Mouse (Mus musculus): Measurements from ENCODE around the gene Dgki. TPM values are rescaled to one million over a fixed set of nuclear protein-coding genes. Genes with fewer than 3 reads are reported as not detected.

Dgki gene
- polyA plus RNA-seq, 1 experiment from 2014 or later: 7.1 TPM

DNA sequence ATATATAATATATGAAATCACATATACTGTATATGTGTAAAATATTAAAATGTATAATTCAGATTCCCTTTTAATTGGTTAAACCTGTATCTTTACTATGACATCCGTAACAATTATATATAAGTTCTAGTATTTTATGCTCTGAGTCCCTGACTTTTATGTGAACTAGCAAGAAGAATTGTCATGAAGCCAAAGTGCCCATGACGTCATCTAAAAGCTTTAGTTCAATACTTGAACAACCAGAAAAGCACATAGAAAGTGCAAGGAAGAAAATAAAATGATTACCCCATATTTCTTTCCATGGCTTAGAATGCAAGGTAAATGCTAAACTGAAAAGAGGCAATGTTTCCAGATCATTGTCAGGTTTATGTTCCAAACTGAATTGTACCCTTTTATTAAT, 269.6 kb downstream of the Dgki start:
- 0 out of 2 replicates have a peak, but pooled peaks cover 6% of the 10 kb centered on the region for H3K4me1 ChIP-seq
- H3K27me3 ChIP-seq (replicated peaks): no peaks in the 10 kb centered on the region
- ATAC-seq (ENCODE audit: low FRiP score): no peak
- no peak overlapping the region for H3K4me3 ChIP-seq (replicated peaks)
- no peaks in the 10 kb centered on the region for H3K9me3 ChIP-seq (replicated peaks)
- WGBS: 83% methylated on average over 2 of the region's 2 CpGs
- H3K27ac ChIP-seq (replicated peaks): no peak overlapping the region
- H3K4me2 ChIP-seq: no peak overlapping the region
- H3K9ac ChIP-seq (replicated peaks): no peak overlapping the region
- H3K36me3 ChIP-seq: peaks cover 12% of the 10 kb centered on the region

DNA sequence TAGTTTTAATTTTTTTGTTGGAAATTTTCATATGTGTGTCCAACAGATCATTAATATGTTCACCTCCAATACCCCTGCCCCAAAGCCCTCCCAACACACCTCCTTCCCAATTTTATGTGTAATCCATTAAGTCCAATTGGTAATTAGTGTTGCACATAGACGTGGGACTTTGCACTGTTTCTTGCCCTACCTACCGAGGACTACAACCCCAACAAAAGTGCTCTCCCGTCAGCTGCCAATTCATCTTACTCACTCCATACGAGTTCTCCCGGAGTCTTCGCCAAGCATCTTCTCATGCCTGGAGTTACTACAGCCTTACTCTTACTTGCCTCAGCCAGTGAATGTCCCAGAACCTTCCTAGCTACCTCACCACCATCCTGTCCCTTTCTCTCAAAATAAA, 271.1 kb downstream of the Dgki start:
- 0 out of 2 replicates have a peak, but pooled peaks cover 6% of the 10 kb centered on the region for H3K4me1 ChIP-seq
- no peak overlapping the region for H3K4me2 ChIP-seq
- H3K4me3 ChIP-seq (replicated peaks): no peak overlapping the region
- WGBS: 85% methylated on average over 6 of the region's 6 CpGs
- H3K36me3 ChIP-seq: peaks cover 12% of the 10 kb centered on the region
- H3K9me3 ChIP-seq (replicated peaks): no peaks in the 10 kb centered on the region
- no peak for ATAC-seq (ENCODE audit: low FRiP score)
- H3K27ac ChIP-seq (replicated peaks): no peak overlapping the region
- H3K27me3 ChIP-seq (replicated peaks): no peaks in the 10 kb centered on the region
- no peak overlapping the region for H3K9ac ChIP-seq (replicated peaks)

DNA sequence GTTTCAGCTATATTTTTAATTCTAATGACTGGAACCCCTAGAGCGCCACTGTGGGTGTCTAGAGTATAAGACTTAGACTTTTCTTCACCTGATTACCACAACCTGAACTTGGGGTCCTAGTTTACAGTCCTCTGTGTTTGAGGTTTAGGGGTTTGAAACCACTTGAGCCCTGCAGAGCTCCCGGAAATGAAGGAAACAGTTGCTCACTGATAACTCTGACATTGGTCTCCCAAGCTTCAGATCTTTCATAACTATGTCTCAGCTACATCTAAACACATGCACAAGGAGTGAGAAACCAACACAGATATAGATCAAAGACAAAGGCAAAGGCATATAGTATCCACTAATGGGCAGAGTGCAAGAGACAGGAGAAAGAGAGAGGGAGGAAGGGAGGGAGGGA, 271.7 kb downstream of the Dgki start:
- WGBS: 95% methylated on average over 2 of the region's 2 CpGs
- Histone ChIP-seq H3K4me3 (replicated peaks) (no peak overlapping the region), H3K4me1 (0 out of 2 replicates have a peak, but pooled peaks cover 6% of the 10 kb centered on the region), H3K27ac (replicated peaks) (no peak overlapping the region), H3K9ac (replicated peaks) (no peak overlapping the region), H3K27me3 (replicated peaks) (no peaks in the 10 kb centered on the region), H3K4me2 (no peak overlapping the region), H3K36me3 (peaks cover 12% of the 10 kb centered on the region), H3K9me3 (replicated peaks) (no peaks in the 10 kb centered on the region)
- ATAC-seq (ENCODE audit: low FRiP score): no peak

DNA sequence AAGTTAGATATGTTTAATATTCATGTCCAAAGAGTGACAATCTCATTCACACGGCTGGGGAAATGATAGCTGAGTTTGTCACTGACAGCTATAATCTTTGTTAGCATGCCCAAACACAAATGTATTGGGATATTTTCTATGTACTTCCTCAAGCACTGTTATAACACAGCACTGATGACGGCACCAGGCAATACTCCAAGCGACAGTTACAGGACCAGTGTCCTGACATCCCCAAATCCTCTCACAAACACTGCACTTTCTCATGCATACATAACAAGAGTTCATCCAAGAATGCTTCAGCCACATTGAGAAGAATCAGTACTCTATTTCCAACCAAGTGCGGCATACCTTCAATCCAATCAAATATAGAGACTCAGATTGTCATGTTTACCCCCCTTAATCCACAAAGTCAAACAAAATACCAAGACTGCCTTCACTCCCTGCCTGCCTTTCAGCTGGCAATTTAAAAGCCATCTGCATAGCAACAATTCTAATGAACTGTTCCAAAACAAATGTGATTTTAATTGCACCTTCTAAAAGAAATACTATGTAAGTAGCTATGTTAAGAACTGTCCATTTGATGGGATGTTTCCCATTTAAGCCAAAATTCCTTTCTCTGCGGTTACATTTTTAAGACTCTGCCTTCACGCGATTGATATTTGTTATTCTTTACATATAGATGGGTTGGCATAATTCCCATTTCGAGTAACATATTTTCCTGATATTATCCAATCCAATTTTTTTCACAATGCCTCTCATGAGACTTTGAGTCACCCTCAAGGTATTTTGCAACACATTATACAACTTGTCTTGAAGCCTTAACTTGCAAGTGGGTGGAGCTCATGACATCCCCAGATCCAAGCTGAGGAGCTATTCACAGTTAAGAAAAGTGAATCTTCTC, 273.4 kb downstream of the Dgki start:
- Histone ChIP-seq H3K36me3 (peaks cover 7% of the 10 kb centered on the region), H3K27ac (replicated peaks) (0 out of 2 replicates have a peak overlapping the region, but pooled peaks have one; percentile 13), H3K4me2 (no peak overlapping the region), H3K27me3 (replicated peaks) (no peaks in the 10 kb centered on the region), H3K4me1 (0 out of 2 replicates have a peak, but pooled peaks cover 6% of the 10 kb centered on the region), H3K4me3 (replicated peaks) (no peak overlapping the region), H3K9me3 (replicated peaks) (no peaks in the 10 kb centered on the region), H3K9ac (replicated peaks) (no peak overlapping the region)
- 79% methylated on average over 8 of the region's 8 CpGs for WGBS
- ATAC-seq (ENCODE audit: low FRiP score): no peak

DNA sequence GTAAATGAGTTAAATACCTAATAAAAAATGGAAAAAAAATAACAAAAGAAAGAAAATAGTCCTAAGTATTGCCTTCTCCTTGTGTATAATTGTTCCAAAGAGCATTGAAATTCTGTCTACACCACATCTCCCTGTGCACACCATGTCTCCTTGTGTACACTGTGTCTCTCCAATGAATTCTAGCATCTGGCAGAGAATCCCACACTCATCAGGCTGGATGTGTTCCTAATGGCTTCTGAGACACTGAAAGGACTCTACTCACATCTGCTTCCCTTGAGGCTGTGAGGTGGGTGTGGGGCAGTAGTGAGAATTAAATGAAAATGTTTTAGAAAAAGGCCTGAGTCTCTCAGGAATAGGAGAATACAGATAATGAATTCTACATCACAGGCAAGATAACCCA, 283.9 kb downstream of the Dgki start:
- ATAC-seq (ENCODE audit: low FRiP score): 0 out of 2 replicates have a peak, but pooled peaks have one; percentile 55

DNA sequence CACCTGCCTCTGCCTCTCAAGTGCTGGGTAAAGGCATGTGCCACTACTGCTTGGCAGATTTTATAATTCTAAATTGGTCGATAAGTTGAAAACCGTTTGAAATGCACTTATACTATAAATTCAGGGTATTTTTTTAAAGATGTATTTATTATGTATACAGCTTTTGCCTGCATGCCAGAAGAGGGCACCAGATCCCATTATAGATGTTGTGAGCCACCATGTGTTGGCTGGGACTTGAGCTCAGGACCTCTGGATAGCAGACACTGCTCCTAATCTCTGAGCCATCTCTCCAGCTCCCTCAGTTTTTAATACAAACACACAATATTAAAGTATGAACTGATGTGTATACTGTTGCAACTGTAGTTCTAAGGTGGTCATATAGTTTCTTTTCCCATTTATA, 288.4 kb downstream of the Dgki start:
- no peaks in the 10 kb centered on the region for H3K9me3 ChIP-seq (replicated peaks)
- no peaks in the 10 kb centered on the region for H3K36me3 ChIP-seq
- 94% methylated on average over 2 of the region's 2 CpGs for WGBS
- ATAC-seq (ENCODE audit: low FRiP score): no peak
- H3K9ac ChIP-seq (replicated peaks): no peak overlapping the region
- no peak overlapping the region for H3K27ac ChIP-seq (replicated peaks)
- no peaks in the 10 kb centered on the region for H3K27me3 ChIP-seq (replicated peaks)
- H3K4me3 ChIP-seq (replicated peaks): no peak overlapping the region
- 0 out of 2 replicates have a peak, but pooled peaks cover 7% of the 10 kb centered on the region for H3K4me1 ChIP-seq
- no peak overlapping the region for H3K4me2 ChIP-seq

More for the DNA sequence above, 283.9 kb downstream of the Dgki start:
- peak overlapping the region; percentile 39 for H3K27ac ChIP-seq (replicated peaks)
- no peaks in the 10 kb centered on the region for H3K27me3 ChIP-seq (replicated peaks)
- no peaks in the 10 kb centered on the region; the same call in 1 of the 2 replicates for H3K36me3 ChIP-seq
- no peak overlapping the region for H3K4me2 ChIP-seq
- no peak overlapping the region for H3K4me3 ChIP-seq (replicated peaks)
- H3K4me1 ChIP-seq: 0 out of 2 replicates have a peak, but pooled peaks cover 8% of the 10 kb centered on the region
- no peak overlapping the region for H3K9ac ChIP-seq (replicated peaks)
- no peaks in the 10 kb centered on the region for H3K9me3 ChIP-seq (replicated peaks)

DNA sequence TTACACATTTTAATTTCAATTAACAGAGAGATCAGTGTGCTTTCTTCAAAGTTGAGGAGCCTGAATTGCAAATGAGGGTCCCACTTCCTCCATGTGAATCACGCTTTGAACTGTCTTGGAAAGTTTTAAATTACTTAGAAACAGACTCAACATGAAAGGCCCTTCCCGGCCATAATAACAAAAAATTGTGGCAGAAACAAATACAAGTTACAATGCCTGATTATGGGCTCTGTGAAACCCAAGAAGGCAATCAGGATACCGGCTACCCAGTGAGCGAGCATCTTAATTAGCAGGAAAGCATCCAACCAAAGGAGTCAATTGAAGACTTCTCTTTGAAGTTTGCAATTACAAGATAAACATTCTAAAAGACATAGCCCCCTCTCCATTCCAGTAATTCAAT, 292.4 kb downstream of the Dgki start:
- no peaks in the 10 kb centered on the region for H3K27me3 ChIP-seq (replicated peaks)
- no peak overlapping the region for H3K27ac ChIP-seq (replicated peaks)
- no peaks in the 10 kb centered on the region for H3K36me3 ChIP-seq
- 0 out of 2 replicates have a peak, but pooled peaks cover 4% of the 10 kb centered on the region for H3K4me1 ChIP-seq
- H3K9ac ChIP-seq (replicated peaks): no peak overlapping the region
- WGBS: 17% methylated on average over 4 of the region's 4 CpGs
- H3K9me3 ChIP-seq (replicated peaks): no peaks in the 10 kb centered on the region
- no peak overlapping the region for H3K4me3 ChIP-seq (replicated peaks)
- H3K4me2 ChIP-seq: no peak overlapping the region
- no peak for ATAC-seq (ENCODE audit: low FRiP score)

DNA sequence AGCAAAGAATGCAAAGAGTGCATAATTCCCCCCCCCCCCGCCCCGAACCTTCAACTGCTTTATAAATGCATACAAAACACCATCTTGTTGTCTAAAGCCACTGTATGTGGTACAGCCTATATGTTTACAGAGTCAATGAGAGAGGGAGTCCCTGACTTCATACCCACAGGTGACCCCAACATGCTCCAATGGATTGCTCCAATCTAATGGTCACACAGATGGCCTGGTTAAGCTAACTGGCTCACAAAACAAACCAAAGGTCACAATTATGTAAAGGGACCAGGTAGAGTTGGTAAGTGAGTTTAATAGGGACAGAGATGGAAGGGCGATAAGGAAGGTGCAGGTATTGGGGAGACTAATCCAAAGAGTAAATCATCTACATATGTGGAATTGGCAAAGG, 295.1 kb downstream of the Dgki start:
- 91% methylated on average over 3 of the region's 3 CpGs for WGBS
- no peak overlapping the region for H3K4me2 ChIP-seq
- 0 out of 2 replicates have a peak, but pooled peaks cover 6% of the 10 kb centered on the region for H3K4me1 ChIP-seq
- H3K4me3 ChIP-seq (replicated peaks): no peak overlapping the region
- H3K27ac ChIP-seq (replicated peaks): no peak overlapping the region
- H3K27me3 ChIP-seq (replicated peaks): no peaks in the 10 kb centered on the region
- no peaks in the 10 kb centered on the region for H3K36me3 ChIP-seq
- H3K9ac ChIP-seq (replicated peaks): no peak overlapping the region
- no peak for ATAC-seq (ENCODE audit: low FRiP score)
- no peaks in the 10 kb centered on the region for H3K9me3 ChIP-seq (replicated peaks)

DNA sequence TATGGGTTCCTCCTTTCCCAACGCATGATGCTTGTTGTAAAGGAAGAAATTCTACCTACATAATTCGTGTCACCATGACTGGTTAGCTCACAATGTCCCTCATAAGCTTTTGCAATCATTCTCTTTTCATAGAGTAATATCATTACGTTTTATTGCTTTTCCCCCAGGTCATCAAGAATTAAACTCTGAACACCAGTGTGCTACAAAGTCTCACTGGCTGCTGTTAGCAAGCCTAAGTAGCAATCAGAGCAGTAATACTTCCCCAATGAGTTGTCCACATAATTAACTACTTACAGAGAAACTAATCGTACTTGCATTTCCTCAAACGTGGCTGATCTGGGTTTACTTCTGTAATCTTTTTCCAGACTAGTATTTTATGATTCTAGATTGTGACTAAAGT, 296.7 kb downstream of the Dgki start:
- Histone ChIP-seq H3K27ac (replicated peaks) (no peak overlapping the region), H3K4me3 (replicated peaks) (no peak overlapping the region), H3K9me3 (replicated peaks) (no peaks in the 10 kb centered on the region), H3K27me3 (replicated peaks) (no peaks in the 10 kb centered on the region), H3K4me1 (0 out of 2 replicates have a peak, but pooled peaks cover 6% of the 10 kb centered on the region), H3K4me2 (no peak overlapping the region), H3K36me3 (0 out of 2 replicates have a peak, but pooled peaks cover 6% of the 10 kb centered on the region), H3K9ac (replicated peaks) (no peak overlapping the region)
- ATAC-seq (ENCODE audit: low FRiP score): peak; percentile 57; the same call in 1 of the 2 replicates
- 33% methylated on average over 5 of the region's 5 CpGs for WGBS

DNA sequence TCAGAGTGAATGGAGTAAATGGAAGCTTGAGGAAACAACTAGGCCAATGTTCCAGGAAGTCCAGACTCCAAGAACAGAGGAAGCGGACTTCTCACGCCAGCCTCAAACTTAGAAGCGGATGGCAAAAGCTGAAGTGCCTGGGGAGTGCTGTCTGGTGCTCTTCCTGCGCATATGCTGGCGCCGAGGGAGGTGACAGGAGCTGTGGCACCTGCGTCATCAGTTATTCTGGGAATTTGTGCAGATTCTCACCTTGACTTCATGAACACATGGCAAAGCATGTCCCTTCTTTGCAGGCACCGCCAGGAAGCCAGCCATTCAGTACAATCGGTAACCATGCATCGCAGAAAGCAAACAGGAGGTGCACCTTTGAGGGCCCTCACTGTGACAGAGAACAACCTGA, 301.0 kb downstream of the Dgki start:
- Histone ChIP-seq H3K9me3 (replicated peaks) (no peaks in the 10 kb centered on the region), H3K4me2 (no peak overlapping the region), H3K4me3 (replicated peaks) (no peak overlapping the region), H3K27ac (replicated peaks) (no peak overlapping the region), H3K9ac (replicated peaks) (no peak overlapping the region), H3K4me1 (0 out of 2 replicates have a peak, but pooled peaks cover 6% of the 10 kb centered on the region), H3K27me3 (replicated peaks) (no peaks in the 10 kb centered on the region), H3K36me3 (0 out of 2 replicates have a peak, but pooled peaks cover 6% of the 10 kb centered on the region)
- 91% methylated on average over 10 of the region's 10 CpGs for WGBS
- no peak for ATAC-seq (ENCODE audit: low FRiP score)

DNA sequence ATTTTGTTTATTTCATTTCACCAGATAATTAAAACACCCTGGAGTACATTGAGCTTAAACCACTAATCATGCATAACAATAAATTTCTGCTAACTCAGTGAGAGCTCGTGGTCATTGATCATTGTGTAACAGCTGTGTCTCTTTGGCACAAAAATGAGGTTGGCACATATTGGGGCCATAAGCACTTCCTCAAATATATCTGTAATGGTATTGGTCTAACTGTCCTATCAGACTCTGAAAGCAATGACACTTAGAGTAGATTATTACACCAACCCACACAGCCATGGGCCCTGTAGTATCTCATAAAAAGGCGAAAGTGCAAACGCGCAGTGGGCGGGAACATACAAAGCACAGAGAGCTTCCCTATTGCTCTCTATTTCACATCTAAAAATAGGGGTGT, 305.7 kb downstream of the Dgki start:
- WGBS: 84% methylated on average over 5 of the region's 5 CpGs
- no peak overlapping the region for H3K4me3 ChIP-seq (replicated peaks)
- H3K27me3 ChIP-seq (replicated peaks): no peaks in the 10 kb centered on the region
- no peak for ATAC-seq (ENCODE audit: low FRiP score)
- H3K4me2 ChIP-seq: no peak overlapping the region
- 0 out of 2 replicates have a peak, but pooled peaks cover 6% of the 10 kb centered on the region for H3K36me3 ChIP-seq
- H3K27ac ChIP-seq (replicated peaks): no peak overlapping the region
- H3K9ac ChIP-seq (replicated peaks): no peak overlapping the region
- H3K9me3 ChIP-seq (replicated peaks): no peaks in the 10 kb centered on the region
- no peaks in the 10 kb centered on the region for H3K4me1 ChIP-seq

DNA sequence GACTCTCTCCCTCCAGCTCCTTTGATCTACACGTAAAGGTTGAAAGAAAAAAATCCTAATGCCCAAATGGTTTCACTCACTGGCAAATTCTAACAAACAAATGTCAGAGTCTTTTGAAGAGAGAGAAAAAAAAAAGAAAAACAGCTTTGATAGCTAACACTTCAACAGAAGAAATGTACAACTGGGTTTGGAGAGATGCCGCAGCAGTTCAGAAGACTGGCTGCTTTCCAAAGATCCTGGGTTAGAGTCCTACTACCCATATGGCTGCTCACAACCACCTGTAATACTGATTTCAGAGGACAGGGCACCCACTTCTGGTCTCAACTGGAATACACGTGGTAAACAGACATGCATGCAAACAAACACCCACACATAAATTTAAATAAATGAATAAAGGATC, 309.8 kb downstream of the Dgki start:
- H3K4me2 ChIP-seq: no peak overlapping the region
- H3K9me3 ChIP-seq (replicated peaks): no peaks in the 10 kb centered on the region
- no peak overlapping the region for H3K4me3 ChIP-seq (replicated peaks)
- no peaks in the 10 kb centered on the region; the same call in 1 of the 2 replicates for H3K4me1 ChIP-seq
- no peak overlapping the region for H3K27ac ChIP-seq (replicated peaks)
- 84% methylated on average over 3 of the region's 3 CpGs for WGBS
- ATAC-seq (ENCODE audit: low FRiP score): no peak
- no peaks in the 10 kb centered on the region for H3K36me3 ChIP-seq
- H3K9ac ChIP-seq (replicated peaks): no peak overlapping the region
- H3K27me3 ChIP-seq (replicated peaks): no peaks in the 10 kb centered on the region

All from neural tube, embryonic 15.5 days (tissue).